Mouse (Mus musculus) kidney, adult 18-20 months (tissue): ENCODE results near the gene Bcar1.

Source experiments
- DNase-seq: peaks from one replicate; pipeline ENCODE4 v3.0.0; 2021

Bcar1 gene

GRCm38 (mm10) chr8:111676237-111676636, 67.4 kb downstream of the Bcar1 start:
- DNase-seq: no peak

DNA sequence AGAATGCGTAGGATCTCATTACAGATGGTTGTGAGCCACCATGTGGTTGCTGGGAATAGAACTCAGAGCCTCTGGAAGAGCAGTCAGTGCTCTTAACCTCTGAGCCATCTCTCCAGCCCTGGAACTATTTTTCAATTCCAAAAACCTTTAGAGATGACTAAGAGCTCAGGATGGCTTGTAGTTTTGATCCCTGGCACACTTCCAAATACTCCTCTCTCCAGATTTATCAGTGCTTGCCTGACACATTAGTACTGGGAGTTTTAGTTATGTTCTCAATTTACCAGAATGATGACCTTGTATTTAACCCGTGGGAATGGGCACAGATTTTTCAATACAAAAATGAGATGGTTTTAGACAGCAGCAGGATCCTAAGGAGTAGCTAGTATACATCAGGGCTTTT, 76.9 kb downstream of the Bcar1 start:
- DNase-seq: no peak

- DNase-seq: peak; percentile 88
These were observed 81.1 kb downstream of the Bcar1 start for GRCm38 (mm10) chr8:111662473-111662872.
